Mouse (Mus musculus) limb, embryonic 12.5 days (tissue): ENCODE results near the gene Ptpn3. TPM values are rescaled to one million over a fixed set of nuclear protein-coding genes. Genes with fewer than 3 reads are reported as not detected.

ENCODE experiments used
- ATAC-seq: fragments of 200-750 bp; cut with Nextera tagmentation; 2 replicates; pipeline ENCODE4 v1.8.0; 2017; ENCODE audit warnings: low read depth, moderate TSS enrichment; ENCODE audit not compliant: insufficient number of reproducible peaks, insufficient read depth, low FRiP score, low TSS enrichment
- H3K27ac ChIP-seq: fragments of 300-500 bp; sonication (generic); 2 replicates; pipeline ENCODE4 v1.5.1; 2016; ENCODE audit warnings: mild to moderate bottlenecking, moderate library complexity
- H3K27me3 ChIP-seq: fragments of 300-500 bp; sonication (generic); 2 replicates; pipeline ENCODE4 v1.6.1; 2016; ENCODE audit warnings: mild to moderate bottlenecking, moderate library complexity
- H3K36me3 ChIP-seq: fragments of 300-500 bp; sonication (generic); 2 replicates; pipeline ENCODE4 v1.6.1; 2016; ENCODE audit warnings: mild to moderate bottlenecking, moderate library complexity
- H3K4me1 ChIP-seq: fragments of 300-500 bp; sonication (generic); replicated peaks from 2 replicates; pipeline ENCODE4 v1.6.1; 2016
- H3K4me2 ChIP-seq: fragments of 300-500 bp; sonication (generic); 2 replicates; pipeline ENCODE4 v1.6.1; 2016; ENCODE audit warnings: mild to moderate bottlenecking, moderate library complexity
- H3K4me3 ChIP-seq: fragments of 300-500 bp; sonication (generic); replicated peaks from 2 replicates; pipeline ENCODE4 v1.5.1; 2016; ENCODE audit warnings: mild to moderate bottlenecking
- H3K9ac ChIP-seq: fragments of 300-500 bp; sonication (generic); replicated peaks from 2 replicates; pipeline ENCODE4 v1.6.1; 2016; ENCODE audit warnings: mild to moderate bottlenecking, moderate library complexity
- H3K9me3 ChIP-seq: fragments of 300-500 bp; sonication (generic); 2 replicates; pipeline ENCODE4 v1.6.1; 2016; ENCODE audit warnings: mild to moderate bottlenecking, moderate library complexity
- WGBS: fragments of 180-500 bp; shearing (Covaris S2); methylation state at CpG from one replicate; pipeline ENCODE4 v1.1.7; 2016; 5-methylcytosine and 5-hydroxymethylcytosine counted together
- polyA plus RNA-seq: library from polyadenylated mRNA; unstranded; fragments of >200 nt; fragmentation: Nextera tagmentation; extraction: Ambion mirVana; gene quantifications from 2 replicates; pipeline ENCODE4 v1.2.1, GENCODE M21; 2016

Ptpn3 gene
- polyA plus RNA-seq, 1 experiment from 2014 or later: 2.9 TPM

DNA sequence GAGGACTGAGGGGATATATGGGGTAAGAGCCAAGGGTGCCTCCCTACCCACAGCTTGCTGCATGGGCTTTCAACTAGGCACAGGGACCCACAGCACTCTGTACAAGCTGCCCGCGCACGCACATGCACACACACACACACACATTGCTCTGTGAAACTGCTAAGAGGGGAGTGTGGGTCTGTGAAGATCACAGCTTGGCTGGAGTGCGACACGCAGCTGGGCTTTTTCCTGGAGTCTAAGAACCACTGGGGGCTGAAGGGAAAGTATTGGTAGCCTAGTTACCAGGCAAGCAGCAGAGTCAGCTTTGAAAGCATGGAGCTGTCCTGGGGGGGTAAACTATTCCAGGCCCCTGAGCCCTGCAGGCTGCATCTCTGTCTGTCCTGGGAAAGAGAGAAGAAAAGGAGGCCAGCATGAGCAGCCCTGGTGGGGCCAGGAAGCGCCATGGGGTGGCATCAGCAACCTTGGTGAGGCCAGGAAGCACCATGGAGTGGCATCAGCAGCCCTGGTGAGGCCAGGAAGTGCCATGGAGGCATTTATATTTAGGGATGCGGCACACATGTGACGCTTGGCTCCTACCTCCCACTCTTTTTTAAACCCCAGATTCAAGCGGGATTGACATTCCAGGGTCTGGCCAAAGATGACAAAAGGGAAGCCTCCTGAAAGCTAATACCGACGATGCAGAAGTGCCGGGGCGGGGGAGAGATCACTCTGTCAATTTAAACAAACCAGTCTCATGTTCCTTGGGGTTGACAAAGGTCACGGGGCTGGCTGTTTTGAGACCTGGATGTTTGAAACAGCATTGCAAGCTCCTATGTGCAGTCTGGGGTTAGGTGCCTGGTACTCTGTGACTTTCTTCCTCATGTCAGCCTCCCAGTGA, 43.2 kb downstream of the Ptpn3 start:
- no peak overlapping the region for H3K9ac ChIP-seq
- ATAC-seq: no peak
- 0 out of 2 replicates have a peak, but pooled peaks cover 3% of the 10 kb centered on the region for H3K36me3 ChIP-seq
- no peaks in the 10 kb centered on the region; the same call in 1 of the 2 replicates for H3K9me3 ChIP-seq
- no peak overlapping the region for H3K4me3 ChIP-seq
- peak overlapping the region; percentile 66 for H3K27ac ChIP-seq
- 45% methylated on average over 14 of the region's 14 CpGs for WGBS
- H3K27me3 ChIP-seq: no peaks in the 10 kb centered on the region
- no peak overlapping the region for H3K4me2 ChIP-seq
- peaks cover 35% of the 10 kb centered on the region for H3K4me1 ChIP-seq

DNA sequence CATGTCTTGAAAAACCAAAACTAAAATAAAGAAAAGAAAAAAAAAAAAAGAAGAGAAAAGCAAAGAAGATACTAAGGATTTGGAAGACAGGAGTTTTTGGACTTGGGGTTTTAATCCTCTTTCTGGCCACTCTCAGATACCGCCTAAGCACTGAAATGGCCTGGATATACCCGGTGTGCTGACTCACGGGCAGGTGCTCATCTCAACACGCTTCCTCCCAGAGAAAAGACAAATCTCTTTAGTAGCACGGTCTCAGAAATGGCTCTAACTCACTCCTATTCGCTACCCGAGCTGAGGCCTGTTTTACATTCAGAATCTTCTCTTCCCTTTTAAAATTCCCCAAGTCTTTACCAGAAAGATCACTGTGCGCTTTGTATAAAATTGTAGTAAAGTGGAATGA, 44.2 kb downstream of the Ptpn3 start:
- Histone ChIP-seq H3K4me1 (peaks cover 31% of the 10 kb centered on the region), H3K27me3 (no peaks in the 10 kb centered on the region), H3K36me3 (0 out of 2 replicates have a peak, but pooled peaks cover 3% of the 10 kb centered on the region), H3K4me3 (no peak overlapping the region), H3K27ac (0 out of 2 replicates have a peak overlapping the region, but pooled peaks have one; percentile 66), H3K4me2 (no peak overlapping the region), H3K9ac (no peak overlapping the region), H3K9me3 (no peaks in the 10 kb centered on the region; the same call in 1 of the 2 replicates)
- 73% methylated on average over 8 of the region's 8 CpGs for WGBS
- no peak for ATAC-seq

DNA sequence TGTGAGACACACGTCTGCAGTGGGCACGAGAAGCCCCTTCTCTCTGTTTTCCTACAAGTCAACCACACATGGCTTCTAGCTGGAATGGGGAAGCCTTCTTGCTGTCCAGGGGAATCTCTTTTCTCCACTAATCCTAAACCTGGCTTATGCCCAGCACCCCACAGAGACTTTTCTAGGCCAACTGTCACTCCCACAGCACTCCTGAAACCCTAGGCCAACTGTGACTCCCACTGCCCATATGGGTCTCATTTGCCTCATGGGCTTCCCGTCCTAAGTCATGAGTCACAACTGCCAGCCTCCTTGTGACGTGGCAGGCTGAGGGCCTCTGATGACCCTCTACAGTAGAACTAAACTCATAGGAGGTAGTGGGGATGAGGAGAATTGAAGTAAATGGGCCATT, 44.9 kb downstream of the Ptpn3 start:
- Histone ChIP-seq H3K4me2 (no peak overlapping the region), H3K4me3 (no peak overlapping the region), H3K27me3 (no peaks in the 10 kb centered on the region), H3K9me3 (no peaks in the 10 kb centered on the region; the same call in 1 of the 2 replicates), H3K27ac (no peak overlapping the region), H3K36me3 (0 out of 2 replicates have a peak, but pooled peaks cover 3% of the 10 kb centered on the region), H3K9ac (no peak overlapping the region), H3K4me1 (peaks cover 24% of the 10 kb centered on the region)
- ATAC-seq: no peak
- 47% methylated on average over 4 of the region's 4 CpGs for WGBS

DNA sequence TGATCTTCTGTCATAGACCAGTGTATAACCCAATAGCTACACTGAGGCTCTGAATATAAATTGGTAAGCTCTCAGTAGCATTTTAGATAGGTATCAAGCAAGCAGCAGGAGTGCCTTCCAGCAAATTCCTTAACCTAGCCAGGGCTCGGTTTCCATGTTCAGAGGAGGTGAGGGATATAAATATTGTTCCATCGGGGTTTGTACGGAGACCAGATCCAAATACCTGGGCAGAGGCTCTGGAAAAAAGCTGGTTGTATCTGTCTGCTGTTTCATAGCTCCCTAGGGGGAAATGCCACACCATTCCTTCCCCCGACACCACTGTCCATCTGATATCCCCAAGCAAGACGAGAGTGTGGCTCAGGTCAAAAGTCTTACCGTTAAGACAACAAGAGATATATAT, 47.2 kb downstream of the Ptpn3 start:
- Histone ChIP-seq H3K36me3 (no peaks in the 10 kb centered on the region), H3K27me3 (no peaks in the 10 kb centered on the region), H3K9ac (no peak overlapping the region), H3K4me2 (no peak overlapping the region), H3K27ac (no peak overlapping the region), H3K9me3 (no peaks in the 10 kb centered on the region), H3K4me3 (no peak overlapping the region), H3K4me1 (peaks cover 21% of the 10 kb centered on the region)
- 70% methylated on average over 6 of the region's 6 CpGs for WGBS
- no peak for ATAC-seq

DNA sequence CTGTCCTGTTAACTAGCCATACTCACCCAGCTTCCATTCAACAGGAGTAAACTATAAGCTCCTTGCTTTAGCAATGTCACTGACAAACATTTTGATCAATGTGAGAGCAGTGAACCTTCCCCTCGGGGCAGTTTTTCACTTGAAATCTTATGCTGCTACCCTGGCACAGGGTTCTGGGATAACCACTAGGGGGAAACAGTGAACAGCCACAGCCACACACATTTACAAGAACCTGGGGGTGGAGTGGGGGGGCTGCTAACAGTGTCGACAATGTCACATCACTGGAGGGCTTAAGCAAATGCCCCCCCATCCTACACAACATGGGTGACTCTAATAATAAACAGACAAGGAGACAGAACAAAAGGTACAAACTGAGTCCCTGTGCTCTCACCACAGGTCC, 51.0 kb downstream of the Ptpn3 start:
- 20% methylated on average over 2 of the region's 2 CpGs for WGBS
- Histone ChIP-seq H3K27ac (no peak overlapping the region), H3K4me1 (peaks cover 17% of the 10 kb centered on the region)

DNA sequence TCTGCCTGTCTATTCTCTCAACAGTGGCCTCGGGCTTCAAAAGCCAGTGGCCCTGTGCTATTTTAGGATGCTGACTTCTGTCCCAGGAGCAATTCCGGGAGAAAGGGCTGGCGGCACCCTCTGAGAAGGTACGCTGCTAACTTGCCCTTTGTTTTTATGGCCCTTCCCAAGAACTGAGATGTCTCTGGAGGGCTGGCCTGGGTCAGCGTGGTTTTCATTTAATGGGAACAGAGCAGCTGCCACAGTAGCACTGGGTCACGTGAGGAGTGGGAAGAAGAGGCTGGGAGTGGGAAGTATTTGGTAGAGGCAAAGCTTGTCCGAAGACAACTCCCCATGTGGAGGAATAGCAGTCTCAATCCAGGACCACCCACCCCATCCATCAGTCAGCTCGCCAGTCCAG, 52.5 kb downstream of the Ptpn3 start:
- WGBS: 5% methylated on average over 8 of the region's 8 CpGs
- no peak overlapping the region; the same call in 1 of the 2 replicates for H3K9ac ChIP-seq
- peak overlapping the region; percentile 13; the same call in 1 of the 2 replicates for H3K4me2 ChIP-seq
- H3K4me1 ChIP-seq: peaks cover 21% of the 10 kb centered on the region
- no peaks in the 10 kb centered on the region for H3K27me3 ChIP-seq
- 0 out of 2 replicates have a peak overlapping the region, but pooled peaks have one; percentile 25 for H3K27ac ChIP-seq
- 0 out of 2 replicates have a peak, but pooled peaks have one; percentile 26 for ATAC-seq
- no peaks in the 10 kb centered on the region for H3K36me3 ChIP-seq
- no peak overlapping the region for H3K4me3 ChIP-seq
- H3K9me3 ChIP-seq: no peaks in the 10 kb centered on the region

More for the DNA sequence above, 51.0 kb downstream of the Ptpn3 start:
- Histone ChIP-seq H3K36me3 (no peaks in the 10 kb centered on the region), H3K4me3 (no peak overlapping the region), H3K9ac (no peak overlapping the region), H3K9me3 (no peaks in the 10 kb centered on the region), H3K27me3 (no peaks in the 10 kb centered on the region), H3K4me2 (no peak overlapping the region)
- no peak for ATAC-seq

DNA sequence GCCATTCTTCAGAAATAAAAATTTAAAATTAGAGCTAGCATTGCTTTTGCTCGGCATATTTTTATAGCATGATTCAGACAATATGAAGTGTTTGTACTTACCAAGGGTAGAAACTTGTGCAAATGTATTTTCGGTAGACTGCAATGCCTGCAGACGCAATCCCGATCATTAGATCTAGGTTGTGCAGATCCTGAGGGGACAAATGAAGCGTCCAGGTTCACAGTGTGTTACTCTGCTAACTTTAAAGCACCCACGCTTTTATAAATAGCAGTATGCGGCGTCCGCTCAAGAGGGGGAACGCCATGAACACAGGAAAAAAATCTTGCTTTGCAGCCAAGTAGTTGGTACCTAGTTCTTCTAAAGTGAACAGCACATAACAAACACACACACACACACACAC, 56.8 kb downstream of the Ptpn3 start:
- no peaks in the 10 kb centered on the region for H3K27me3 ChIP-seq
- no peak overlapping the region for H3K9ac ChIP-seq
- no peak for ATAC-seq
- peaks cover 30% of the 10 kb centered on the region for H3K4me1 ChIP-seq
- no peaks in the 10 kb centered on the region for H3K9me3 ChIP-seq
- WGBS: 85% methylated on average over 10 of the region's 10 CpGs
- H3K4me3 ChIP-seq: no peak overlapping the region
- no peak overlapping the region for H3K4me2 ChIP-seq
- no peak overlapping the region for H3K27ac ChIP-seq
- no peaks in the 10 kb centered on the region for H3K36me3 ChIP-seq

DNA sequence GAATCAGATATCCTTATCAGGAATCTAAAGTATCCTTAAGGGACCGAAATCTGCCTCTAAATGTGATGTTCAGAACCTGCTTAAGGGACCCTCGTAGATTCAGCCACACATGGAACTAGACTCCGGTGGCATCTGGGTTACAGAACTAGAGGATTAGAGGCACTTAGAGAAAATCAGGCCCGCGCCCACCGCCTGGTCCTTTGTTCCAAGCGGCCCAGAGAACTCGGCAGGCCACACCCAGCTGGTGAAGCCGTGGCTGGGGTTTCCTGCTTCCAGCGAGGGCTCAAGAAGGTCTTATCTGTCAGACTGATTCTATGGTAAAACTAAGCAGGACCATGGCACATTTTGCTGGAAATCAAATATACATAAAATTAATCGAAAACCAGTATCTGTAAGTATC, 58.3 kb downstream of the Ptpn3 start:
- H3K9me3 ChIP-seq: no peaks in the 10 kb centered on the region
- no peak overlapping the region for H3K4me2 ChIP-seq
- H3K36me3 ChIP-seq: no peaks in the 10 kb centered on the region
- no peaks in the 10 kb centered on the region for H3K27me3 ChIP-seq
- no peak overlapping the region for H3K9ac ChIP-seq
- no peak for ATAC-seq
- peaks cover 15% of the 10 kb centered on the region for H3K4me1 ChIP-seq
- H3K4me3 ChIP-seq: no peak overlapping the region
- no peak overlapping the region for H3K27ac ChIP-seq
- WGBS: 61% methylated on average over 11 of the region's 11 CpGs

DNA sequence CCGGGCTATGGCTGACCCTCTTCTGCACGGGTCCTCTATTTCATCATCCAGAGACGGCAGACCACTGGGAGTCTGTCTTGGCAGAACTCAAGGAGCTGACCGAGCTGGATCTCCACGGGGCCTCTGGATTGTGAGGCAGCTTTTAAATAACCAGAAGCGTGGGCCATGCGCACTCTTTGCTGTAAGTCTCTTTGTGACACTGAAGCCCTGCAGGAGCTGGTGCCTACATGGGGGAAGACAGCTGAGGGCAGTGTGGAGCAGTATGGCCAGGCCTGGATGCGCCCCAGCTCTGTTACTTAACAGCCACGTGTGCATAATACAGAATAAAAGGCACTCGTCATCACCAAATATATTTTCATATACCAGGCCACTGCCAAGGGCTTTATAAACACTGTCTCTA, 60.7 kb downstream of the Ptpn3 start:
- Histone ChIP-seq H3K27me3 (no peaks in the 10 kb centered on the region), H3K9ac (no peak overlapping the region), H3K4me1 (peaks cover 18% of the 10 kb centered on the region), H3K9me3 (no peaks in the 10 kb centered on the region), H3K4me2 (no peak overlapping the region), H3K36me3 (no peaks in the 10 kb centered on the region), H3K4me3 (no peak overlapping the region), H3K27ac (no peak overlapping the region)
- ATAC-seq: no peak
- 83% methylated on average over 10 of the region's 10 CpGs for WGBS

DNA sequence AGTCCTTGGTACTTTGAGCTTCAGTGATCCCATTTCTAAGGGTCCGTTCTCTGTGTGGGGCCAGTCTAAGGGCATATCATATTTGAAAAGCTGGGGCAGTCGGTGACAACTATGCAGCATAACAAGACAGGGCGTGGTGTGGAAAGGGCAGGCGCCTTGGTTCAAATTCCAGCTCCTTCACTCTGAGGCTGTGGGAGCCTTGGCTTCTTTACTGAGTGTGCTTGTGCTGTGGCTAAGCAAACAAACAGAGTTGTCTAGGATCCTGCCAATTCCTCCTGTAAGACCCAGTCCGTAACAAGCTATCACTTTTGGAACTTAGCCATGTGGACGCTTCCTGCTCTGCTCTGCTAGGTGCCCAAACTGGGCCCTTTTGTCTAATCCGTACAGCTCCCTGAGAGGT, 61.5 kb downstream of the Ptpn3 start:
- Histone ChIP-seq H3K9me3 (no peaks in the 10 kb centered on the region), H3K4me1 (peaks cover 18% of the 10 kb centered on the region), H3K27me3 (no peaks in the 10 kb centered on the region), H3K4me3 (no peak overlapping the region), H3K4me2 (no peak overlapping the region), H3K27ac (no peak overlapping the region), H3K36me3 (no peaks in the 10 kb centered on the region), H3K9ac (no peak overlapping the region)
- WGBS: 76% methylated on average over 7 of the region's 7 CpGs
- no peak for ATAC-seq

DNA sequence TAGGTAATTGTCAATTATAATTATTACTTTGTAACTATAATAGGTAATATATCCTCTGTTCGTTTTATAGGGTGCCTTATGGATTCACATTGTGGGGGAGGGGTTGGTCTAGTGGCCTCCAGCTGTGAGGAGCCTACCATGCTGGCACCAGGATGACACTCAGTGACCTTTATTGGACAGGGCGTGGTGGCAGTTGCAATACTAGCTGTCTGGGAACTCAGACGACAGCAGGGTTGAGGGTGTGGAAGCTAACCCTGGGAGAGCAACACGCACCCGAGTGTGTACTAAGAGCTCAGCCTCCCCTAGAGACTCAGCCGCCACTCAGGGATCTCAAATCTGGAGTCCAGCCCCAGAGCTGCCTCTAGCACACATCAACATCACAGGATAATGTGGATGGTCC, 62.5 kb downstream of the Ptpn3 start:
- no peak overlapping the region for H3K27ac ChIP-seq
- no peaks in the 10 kb centered on the region for H3K9me3 ChIP-seq
- no peak overlapping the region for H3K4me2 ChIP-seq
- 69% methylated on average over 6 of the region's 6 CpGs for WGBS
- H3K4me3 ChIP-seq: no peak overlapping the region
- no peaks in the 10 kb centered on the region for H3K36me3 ChIP-seq
- H3K4me1 ChIP-seq: peaks cover 15% of the 10 kb centered on the region
- no peaks in the 10 kb centered on the region for H3K27me3 ChIP-seq
- no peak overlapping the region for H3K9ac ChIP-seq
- no peak for ATAC-seq
